Mouse (Mus musculus) cerebellum, postnatal 4 days (tissue): ENCODE measurements at regions not wholly inside any gene's neighbourhood (a gene's known extent, or its start where the extent isn't known, plus 50 kb on each side); places are given as distances from the start of the nearest gene placed in this dataset.

Experiments
- DNase-seq, 2 experiments: peaks; one replicate each; pipeline ENCODE4 v3.0.0; 2022; ENCODE audit warnings: low spot score in 2 of 2, mixed read lengths in 1 of 2

GRCm38 (mm10) chr3:60916411-60916810 lies 86.2 kb upstream of the P2ry1 start:
- no peak for DNase-seq

- DNase-seq: no peak
Measured at GRCm38 (mm10) chr3:60917271-60917670, 85.3 kb upstream of the P2ry1 start.

- no peak for DNase-seq
Measured at GRCm38 (mm10) chr3:60926024-60926547, 76.5 kb upstream of the P2ry1 start.

- no peak for DNase-seq
Measured at GRCm38 (mm10) chr3:60928910-60929309, 73.7 kb upstream of the P2ry1 start.

- no peak for DNase-seq
Measured at GRCm38 (mm10) chr3:60934492-60934891, 68.1 kb upstream of the P2ry1 start.

GRCm38 (mm10) chr3:60941451-60941850 lies 61.1 kb upstream of the P2ry1 start:
- no peak for DNase-seq

- no peak for DNase-seq
Measured at GRCm38 (mm10) chr3:60948897-60949296, 53.7 kb upstream of the P2ry1 start.
